Mouse (Mus musculus) fat pad, adult 2 months (tissue): ENCODE measurements at regions not wholly inside any gene's neighbourhood (a gene's known extent, or its start where the extent isn't known, plus 50 kb on each side); places are given as distances from the start of the nearest gene placed in this dataset.
"Not testable (repeated sequence)": the region's sequence is repeated elsewhere in the genome, so short reads cannot be mapped to it uniquely, and the experiment has no call there.

Experiments
- DNase-seq: peaks from one replicate; pipeline ENCODE4 v3.0.0-alpha.2; 2011; ENCODE audit warnings: low read depth, low spot score; ENCODE audit errors: extremely low read depth

- DNase-seq = not testable (repeated sequence)
These were observed 81.5 kb upstream of the Otx2 start for GRCm38 (mm10) chr14:48755096-48755495.

- DNase-seq = no peak
These were observed 80.6 kb upstream of the Otx2 start for GRCm38 (mm10) chr14:48754080-48754720.

- no peak for DNase-seq
These were observed 80.0 kb upstream of the Otx2 start for GRCm38 (mm10) chr14:48753517-48754079.

- DNase-seq = no peak
These were observed 79.5 kb upstream of the Otx2 start for GRCm38 (mm10) chr14:48753084-48753483.

GRCm38 (mm10) chr14:48752579-48752905, 78.9 kb upstream of the Otx2 start:
- DNase-seq = no peak

- no peak for DNase-seq
These were observed 78.3 kb upstream of the Otx2 start for GRCm38 (mm10) chr14:48751751-48752578.

- DNase-seq = no peak
These were observed 77.4 kb upstream of the Otx2 start for GRCm38 (mm10) chr14:48750994-48751393.

- DNase-seq = no peak
These were observed 75.4 kb upstream of the Otx2 start for GRCm38 (mm10) chr14:48748976-48749375.

GRCm38 (mm10) chr14:48747936-48748335, 74.3 kb upstream of the Otx2 start:
- no peak for DNase-seq

GRCm38 (mm10) chr14:48740942-48741602, 67.5 kb upstream of the Otx2 start:
- DNase-seq = peak; percentile 40

- DNase-seq = no peak
These were observed 65.5 kb upstream of the Otx2 start for GRCm38 (mm10) chr14:48739121-48739520.

GRCm38 (mm10) chr14:48738641-48739040, 65.0 kb upstream of the Otx2 start:
- DNase-seq = no peak

GRCm38 (mm10) chr14:48738213-48738612, 64.6 kb upstream of the Otx2 start:
- DNase-seq = no peak

GRCm38 (mm10) chr14:48736969-48737860, 63.6 kb upstream of the Otx2 start:
- DNase-seq = no peak

- DNase-seq = no peak
These were observed 62.6 kb upstream of the Otx2 start for GRCm38 (mm10) chr14:48736211-48736610.

- no peak for DNase-seq
These were observed 56.4 kb upstream of the Otx2 start for GRCm38 (mm10) chr14:48729996-48730395.
